9 mouse cellular contexts compared by ENCODE assay signal in the genomic region with DNA sequence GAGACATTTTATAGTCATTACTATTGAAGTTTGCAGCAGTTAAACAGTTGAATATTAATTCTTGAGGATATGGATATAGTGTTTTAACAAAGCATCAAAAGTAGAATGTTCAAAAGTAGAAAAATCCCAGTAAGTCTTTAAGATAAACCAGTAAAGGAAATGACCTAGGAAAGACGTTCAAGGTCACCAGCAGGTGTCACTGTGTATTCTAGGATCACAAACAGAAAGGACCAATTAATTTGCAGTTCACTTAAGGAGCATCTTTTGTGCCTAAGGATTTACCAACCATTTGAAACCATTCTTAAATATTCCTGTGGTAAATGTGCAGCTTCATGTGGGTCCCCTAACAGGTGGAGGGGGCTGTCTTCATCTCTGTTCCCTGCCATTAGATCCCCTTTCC. TPM values are rescaled to one million over a fixed set of nuclear protein-coding genes. Genes with fewer than 3 reads are reported as not detected.
DNase-seq lines count a peak whose midpoint lies in the region; ATAC-seq lines count a peak whose summit lies in the region.
"Had no signal": no experiment of that assay in that cellular context is flagged by ENCODE, and none has a peak within 500 bp of the region (broad histone marks: within the 10 kb centered on the region; RNA-seq: fewer than 3 reads in every experiment).

No protein-coding gene starts in this region.

- H3K27me3 ChIP-seq in kidney, embryonic 16.5 days (ENCODE audit: insufficient read depth, low read length) = 0 out of 2 replicates have a peak, but pooled peaks cover 3% of the 10 kb centered on the region
- no peaks in the 10 kb centered on the region for H3K27me3 ChIP-seq in splenic B cell, adult 2 months (ENCODE audit: control insufficient read depth, insufficient read depth, low read length, poor library complexity, severe bottlenecking)

- peaks cover 7% of the 10 kb centered on the region for H3K4me1 ChIP-seq in kidney, embryonic 16.5 days (ENCODE audit: insufficient read depth, low read length)
- H3K4me1 ChIP-seq: embryonic facial prominence, embryonic 12.5 days had no signal

- no peak overlapping the region for H3K27ac ChIP-seq in kidney, embryonic 16.5 days (ENCODE audit: low read length)
- H3K27ac ChIP-seq: embryonic facial prominence, embryonic 12.5 days had no signal

- 3% methylated on average over 1 of the region's 1 CpGs for WGBS in kidney, embryonic 16.5 days

- H3K9ac ChIP-seq in kidney, embryonic 16.5 days (replicated peaks; ENCODE audit: low read length) = no peak overlapping the region
- H3K9ac ChIP-seq: embryonic facial prominence, embryonic 12.5 days had no signal

- DNase-seq in CD4-positive, CD25-positive, alpha-beta regulatory T cell, adult 2 months (ENCODE audit: low read depth, low spot score) = peak; percentile 28
- DNase-seq in kidney, adult 18-20 months = peak; percentile 12
- DNase-seq in testis, postnatal 10 days (ENCODE audit: low spot score) = peak; percentile 50
- DNase-seq in testis, postnatal 14 days (ENCODE audit: low spot score) = no peak
- DNase-seq in splenic B cell, adult 2 months (ENCODE audit: low read depth, low spot score) = peak; percentile 31

- H3K36me3 ChIP-seq in kidney, embryonic 16.5 days (ENCODE audit: insufficient read depth, low read length) = peaks cover 7% of the 10 kb centered on the region; the same call in 1 of the 2 replicates
- H3K36me3 ChIP-seq in splenic B cell, adult 2 months (ENCODE audit: control insufficient read depth, insufficient read depth, low read length, poor library complexity, severe bottlenecking) = no peaks in the 10 kb centered on the region

- H3K9me3 ChIP-seq in kidney, embryonic 16.5 days (ENCODE audit: low read length) = no peaks in the 10 kb centered on the region
- H3K9me3 ChIP-seq: embryonic facial prominence, embryonic 12.5 days had no signal

- H3K4me2 ChIP-seq in kidney, embryonic 16.5 days (replicated peaks; ENCODE audit: low read depth, low read length) = no peak overlapping the region
- H3K4me2 ChIP-seq: embryonic facial prominence, embryonic 12.5 days had no signal

- ATAC-seq in CD4-positive, CD25-positive, alpha-beta regulatory T cell, adult 4 months = no peak
- no peak for ATAC-seq in kidney, embryonic 16.5 days (ENCODE audit: low FRiP score, low TSS enrichment)
- ATAC-seq in megakaryocyte, adult 5-6 weeks (ENCODE audit: poor library complexity, severe bottlenecking) = no peak

- no peak overlapping the region for H3K4me3 ChIP-seq in kidney, embryonic 16.5 days (ENCODE audit: low read length)
- H3K4me3 ChIP-seq: embryonic facial prominence, embryonic 12.5 days had no signal

RNA-seq across cellular contexts. Expression of a gene that starts 4.4 kb away (rescaled TPM):
- polyA plus RNA-seq in CD4-positive, CD25-positive, alpha-beta regulatory T cell, adult 4 months (2017; shearing (Covaris generic)) = under 1 TPM in 1 of 2 experiments, not detected in 1; 0.15 TPM
- 5.7 and 6.0 TPM in 2 replicates for polyA plus RNA-seq in kidney, embryonic 16.5 days (2015; fragmentation: Nextera tagmentation; extraction: Ambion mirVana)
- total RNA-seq in megakaryocyte, adult 5-6 weeks (2015) = not detected in 2 replicates
- not detected in 2 replicates for total RNA-seq in megakaryocyte, adult 5-6 weeks (2017)

RNA-seq across cellular contexts. Expression of a gene that starts 35.1 kb away (rescaled TPM):
- polyA plus RNA-seq in CD4-positive, CD25-positive, alpha-beta regulatory T cell, adult 4 months (2017; shearing (Covaris generic)) = 100 to 1,000 TPM; 105 to 122 TPM
- 16.9 and 17.5 TPM in 2 replicates for polyA plus RNA-seq in kidney, embryonic 16.5 days (2015; fragmentation: Nextera tagmentation; extraction: Ambion mirVana)
- total RNA-seq in megakaryocyte, adult 5-6 weeks (2015) = 31.3 and 36.2 TPM in 2 replicates
- 19.7 and 21.9 TPM in 2 replicates for total RNA-seq in megakaryocyte, adult 5-6 weeks (2017)
